Mouse (Mus musculus) myocyte (in vitro differentiated cells): Measurements from ENCODE around the gene Art3. TPM values are rescaled to one million over a fixed set of nuclear protein-coding genes. Genes with fewer than 3 reads are reported as not detected.

Source experiments
- H3K27me3 ChIP-seq: one replicate; pipeline ENCODE4 v1.6.1; 2011; ENCODE audit not compliant: control insufficient read depth, insufficient read depth, insufficient read length
- H3K36me3 ChIP-seq: one replicate; pipeline ENCODE4 v1.6.1; 2011; ENCODE audit not compliant: control insufficient read depth, insufficient read depth
- H3K4me2 ChIP-seq: one replicate; pipeline ENCODE4 v1.6.1; 2011; ENCODE audit warnings: low read depth, control low read depth
- H3K4me3 ChIP-seq: one replicate; pipeline ENCODE4 v1.5.1; 2011; ENCODE audit warnings: mild to moderate bottlenecking, control low read depth, moderate library complexity
- H3K79me2 ChIP-seq: one replicate; pipeline ENCODE4 v1.6.1; 2011; ENCODE audit not compliant: control insufficient read depth, insufficient read depth
- H3ac ChIP-seq: one replicate; pipeline ENCODE4 v1.6.1; 2011; ENCODE audit not compliant: control insufficient read depth, insufficient read length
- CEBPB ChIP-seq: IDR thresholded peaks from 2 replicates; pipeline ENCODE4 v1.6.1; 2011; ENCODE audit warnings: mild to moderate bottlenecking, moderate library complexity; ENCODE audit not compliant: poor library complexity, insufficient read depth, severe bottlenecking
- E2F4 ChIP-seq: IDR thresholded peaks from one replicate; pipeline ENCODE4 v1.6.1; 2011; ENCODE audit warnings: mild to moderate bottlenecking, control low read depth, moderate library complexity; ENCODE audit not compliant: insufficient read depth
- MAX ChIP-seq: IDR thresholded peaks from one replicate; pipeline ENCODE4 v1.6.1; 2011; ENCODE audit warnings: low read depth, mild to moderate bottlenecking, control low read depth
- MYOD1 ChIP-seq, 3 experiments: IDR thresholded peaks; one replicate each; pipeline ENCODE4 v1.6.1; 2011; ENCODE audit warnings: control low read depth in 2 of 3, low read depth in 2 of 3, mild to moderate bottlenecking in 2 of 3, moderate library complexity in 1 of 3; ENCODE audit not compliant: insufficient read length in 2 of 3, control insufficient read depth in 1 of 3
- MYOG ChIP-seq, 3 experiments: IDR thresholded peaks; one replicate each; pipeline ENCODE4 v1.6.1; 2011; ENCODE audit warnings: control low read depth in 2 of 3, low read depth in 2 of 3, mild to moderate bottlenecking in 2 of 3; ENCODE audit not compliant: insufficient read length in 2 of 3, control insufficient read depth in 1 of 3, insufficient read depth in 1 of 3
- POLR2A ChIP-seq: IDR thresholded peaks from one replicate; pipeline ENCODE4 v1.6.1; 2011; ENCODE audit warnings: low read depth, mild to moderate bottlenecking, control low read depth, moderate library complexity; ENCODE audit not compliant: insufficient read length
- POLR2AphosphoS2 ChIP-seq: IDR thresholded peaks from one replicate; pipeline ENCODE4 v1.6.1; 2011; ENCODE audit warnings: low read depth, control low read depth; ENCODE audit not compliant: insufficient read length
- REST ChIP-seq: IDR thresholded peaks from one replicate; pipeline ENCODE4 v1.6.1; 2011; ENCODE audit warnings: mild to moderate bottlenecking, control low read depth, moderate library complexity; ENCODE audit not compliant: insufficient read depth, insufficient read length
- SRF ChIP-seq: IDR thresholded peaks from one replicate; pipeline ENCODE4 v1.6.1; 2011; ENCODE audit warnings: low read depth; ENCODE audit not compliant: control insufficient read depth, insufficient read length
- TCF12 ChIP-seq: IDR thresholded peaks from one replicate; pipeline ENCODE4 v1.6.1; 2011; ENCODE audit warnings: mild to moderate bottlenecking, control low read depth; ENCODE audit not compliant: poor library complexity, insufficient read depth, severe bottlenecking
- TCF3 ChIP-seq: IDR thresholded peaks from one replicate; pipeline ENCODE4 v1.6.1; 2011; ENCODE audit warnings: low read depth, control low read depth; ENCODE audit not compliant: insufficient read length
- USF1 ChIP-seq: IDR thresholded peaks from one replicate; pipeline ENCODE4 v1.6.1; 2011; ENCODE audit warnings: low read depth, mild to moderate bottlenecking, control low read depth, moderate library complexity
- polyA plus RNA-seq: library from polyadenylated mRNA; unstranded; fragments of >200 nt; fragmentation: generic; extraction: Trizol; gene quantifications from one replicate; pipeline ENCODE4 v1.2.1, GENCODE M21; 2012; ENCODE audit warnings: missing spikeins

The Art3 gene
- polyA plus RNA-seq, 1 experiment: 3.8 TPM

GRCm38 (mm10) chr5:92431611-92432010, 100.0 kb downstream of the Art3 start:
- Histone ChIP-seq H3K4me3 (no peak overlapping the region), H3ac (no peak overlapping the region), H3K36me3 (peaks cover 20% of the 10 kb centered on the region), H3K4me2 (no peak overlapping the region), H3K79me2 (peaks cover 52% of the 10 kb centered on the region), H3K27me3 (no peaks in the 10 kb centered on the region)
- TF ChIP-seq MYOG (IDR thresholded peaks at IDR 0.05; ENCODE audit: control insufficient read depth in 1 of 3, insufficient read depth in 1 of 3, insufficient read length in 2 of 3, low read depth in 2 of 3) (no peak), E2F4 (no peak), TCF3 (no peak), CEBPB (no peak), USF1 (no peak), POLR2A (no peak), REST (no peak), MAX (no peak), SRF (no peak), TCF12 (no peak), MYOD1 (IDR thresholded peaks at IDR 0.05; ENCODE audit: control insufficient read depth in 1 of 3, insufficient read length in 2 of 3, low read depth in 2 of 3) (no peak), POLR2AphosphoS2 (no peak)

- H3K36me3 ChIP-seq: peaks cover 4% of the 10 kb centered on the region
- TF ChIP-seq E2F4 (no peak), SRF (no peak)
- H3ac ChIP-seq: peak overlapping the region; percentile 82
- H3K79me2 ChIP-seq: peaks cover 50% of the 10 kb centered on the region
- peak overlapping the region; percentile 94 for H3K4me2 ChIP-seq
- no peaks in the 10 kb centered on the region for H3K27me3 ChIP-seq
- H3K4me3 ChIP-seq: peak overlapping the region; percentile 72
These were observed 102.4 kb downstream of the Art3 start for GRCm38 (mm10) chr5:92434070-92434469.

- Histone ChIP-seq H3K79me2 (peaks cover 46% of the 10 kb centered on the region), H3K36me3 (peaks cover 4% of the 10 kb centered on the region), H3K4me2 (peak overlapping the region; percentile 94), H3K4me3 (peak overlapping the region; percentile 72), H3K27me3 (no peaks in the 10 kb centered on the region), H3ac (peak overlapping the region; percentile 82)
- TF ChIP-seq POLR2AphosphoS2: no peak
- TF ChIP-seq POLR2A: no peak
- TF ChIP-seq MYOD1 (IDR thresholded peaks at IDR 0.05; ENCODE audit: control insufficient read depth in 1 of 3, insufficient read length in 2 of 3, low read depth in 2 of 3): no peak
- TF ChIP-seq MYOG (IDR thresholded peaks at IDR 0.05; ENCODE audit: control insufficient read depth in 1 of 3, insufficient read depth in 1 of 3, insufficient read length in 2 of 3, low read depth in 2 of 3): no peak
These were observed 103.0 kb downstream of the Art3 start for GRCm38 (mm10) chr5:92434571-92434985.

GRCm38 (mm10) chr5:92435025-92435584, 103.5 kb downstream of the Art3 start, which contains the start of gene Nup54:
Nup54 (minus strand) TSS chr5:92435219.
- Histone ChIP-seq H3K4me3 (peak within 1 kb of the TSS; percentile 72), H3K79me2 (peaks cover 42% of the 10 kb centered on the region), H3K27me3 (no peaks in the 10 kb centered on the region), H3ac (peak within 1 kb of the TSS; percentile 82), H3K4me2 (peak within 1 kb of the TSS; percentile 97), H3K36me3 (peaks cover 1% of the 10 kb centered on the region)
- peak in 2 of 3 experiments; percentile 49 to 71 for TF ChIP-seq MYOG (IDR thresholded peaks at IDR 0.05; ENCODE audit: control insufficient read depth in 1 of 3, insufficient read depth in 1 of 3, insufficient read length in 2 of 3, low read depth in 2 of 3)
- TF ChIP-seq E2F4: peak; percentile 66
- TF ChIP-seq TCF12: no peak
- TF ChIP-seq CEBPB: no peak
- TF ChIP-seq POLR2AphosphoS2: peak; percentile 85
- no peak for TF ChIP-seq TCF3
- TF ChIP-seq SRF: peak; percentile 66
- peak; percentile 86 for TF ChIP-seq POLR2A
- peak; percentile 15 for TF ChIP-seq REST
- peak in 1 of 3 experiments; percentile 22 for TF ChIP-seq MYOD1 (IDR thresholded peaks at IDR 0.05; ENCODE audit: control insufficient read depth in 1 of 3, insufficient read length in 2 of 3, low read depth in 2 of 3)
- no peak for TF ChIP-seq MAX
- TF ChIP-seq USF1: peak; percentile 76

- H3ac ChIP-seq: no peak overlapping the region
- peaks cover 10% of the 10 kb centered on the region for H3K79me2 ChIP-seq
- H3K27me3 ChIP-seq: no peaks in the 10 kb centered on the region
- H3K4me3 ChIP-seq: no peak overlapping the region
- peaks cover 5% of the 10 kb centered on the region for H3K36me3 ChIP-seq
- H3K4me2 ChIP-seq: no peak overlapping the region
- no peak for TF ChIP-seq MAX
- TF ChIP-seq POLR2AphosphoS2: no peak
- TF ChIP-seq CEBPB: no peak
- TF ChIP-seq USF1: no peak
- TF ChIP-seq MYOG (IDR thresholded peaks at IDR 0.05; ENCODE audit: control insufficient read depth in 1 of 3, insufficient read depth in 1 of 3, insufficient read length in 2 of 3, low read depth in 2 of 3): no peak
- no peak for TF ChIP-seq SRF
- TF ChIP-seq E2F4: no peak
- no peak for TF ChIP-seq REST
These were observed 106.9 kb downstream of the Art3 start for GRCm38 (mm10) chr5:92438540-92438939.
